Mouse (Mus musculus) retina, postnatal 1 day (tissue): ENCODE data around the gene 1700013G24Rik.

ENCODE experiments used
- DNase-seq: peaks from one replicate; pipeline ENCODE4 v3.0.0-alpha.2; 2012

Gene 1700013G24Rik

GRCm38 (mm10) chr4:137497892-137498722 lies 45.0 kb downstream of the 1700013G24Rik start:
- no peak for DNase-seq

GRCm38 (mm10) chr4:137498882-137499583 lies 45.9 kb downstream of the 1700013G24Rik start:
- DNase-seq: no peak

GRCm38 (mm10) chr4:137500149-137500548 lies 47.1 kb downstream of the 1700013G24Rik start:
- no peak for DNase-seq

- no peak for DNase-seq
These were observed 47.9 kb downstream of the 1700013G24Rik start for GRCm38 (mm10) chr4:137500953-137501352.

GRCm38 (mm10) chr4:137502183-137502582 lies 49.1 kb downstream of the 1700013G24Rik start:
- DNase-seq: no peak

- DNase-seq: no peak
These were observed 49.7 kb downstream of the 1700013G24Rik start for GRCm38 (mm10) chr4:137502801-137503200.

- no peak for DNase-seq
These were observed 50.5 kb downstream of the 1700013G24Rik start for GRCm38 (mm10) chr4:137503509-137503971.
